Mouse (Mus musculus) A20 (cell line): Measurements from ENCODE around the gene Ubr4.
"Not testable (repeated sequence)": the region's sequence is repeated elsewhere in the genome, so short reads cannot be mapped to it uniquely, and the experiment has no call there.

Experiments
- DNase-seq: peaks from one replicate; pipeline ENCODE4 v3.0.0-alpha.2; 2011; ENCODE audit warnings: low read depth, low spot score

The Ubr4 gene

GRCm38 (mm10) chr4:139484496-139484895 lies 132.1 kb downstream of the Ubr4 start:
- DNase-seq = no peak

GRCm38 (mm10) chr4:139487085-139487484 lies 134.7 kb downstream of the Ubr4 start:
- DNase-seq = no peak

DNA sequence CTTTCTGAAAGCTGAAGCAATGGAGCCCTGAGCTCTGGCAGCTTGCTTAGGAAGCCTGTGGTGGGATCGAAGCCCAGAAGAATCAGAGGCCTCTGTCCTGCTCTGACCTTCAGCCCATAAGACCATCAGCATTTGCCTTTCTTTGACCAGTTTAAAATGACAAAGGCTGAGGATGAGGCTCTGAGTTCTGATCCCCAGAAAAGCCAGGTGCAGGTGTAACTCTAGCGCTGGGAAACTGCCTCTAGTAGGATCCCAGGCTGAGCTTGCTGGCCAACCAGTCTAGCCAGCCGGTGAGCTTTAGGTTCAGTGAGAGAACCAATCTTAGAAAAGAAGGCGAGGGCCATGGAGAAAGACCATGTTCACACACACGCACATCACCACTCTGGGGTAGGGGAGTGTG lies 135.9 kb downstream of the Ubr4 start:
- DNase-seq = no peak

- DNase-seq = no peak
These were observed 137.5 kb downstream of the Ubr4 start for GRCm38 (mm10) chr4:139489946-139490345.

DNA sequence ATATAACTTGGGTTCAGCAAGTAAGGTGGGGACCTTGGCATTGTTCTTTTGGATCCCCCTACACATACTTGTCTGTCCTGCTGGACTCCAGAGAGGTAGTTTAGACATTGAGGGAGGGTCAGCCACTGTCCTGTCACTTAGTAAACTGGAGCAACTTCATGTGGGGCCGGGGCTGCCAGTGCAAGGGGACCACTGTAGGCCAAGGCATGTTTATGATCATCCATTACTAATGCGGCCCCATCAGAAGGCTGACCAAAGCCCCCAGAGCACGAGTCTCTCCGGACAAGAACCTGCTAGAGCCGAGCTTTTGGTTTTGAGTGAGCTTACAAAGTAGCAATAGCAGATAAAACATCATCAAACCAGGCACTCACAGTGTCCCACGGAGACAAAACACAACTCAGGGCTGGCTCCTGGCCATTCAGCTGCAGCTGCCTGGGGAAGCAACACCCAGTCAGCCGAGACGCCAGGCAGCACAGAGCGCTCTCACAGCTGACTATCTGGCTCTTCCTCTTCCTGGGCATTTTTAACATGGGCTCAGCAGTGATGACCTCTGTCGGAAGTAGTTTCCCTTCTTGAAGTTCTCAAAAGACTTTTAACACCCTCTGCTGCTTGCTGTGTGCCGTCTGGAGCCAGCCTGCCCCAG lies 138.1 kb downstream of the Ubr4 start:
- no peak for DNase-seq

- DNase-seq = no peak
These were observed 139.2 kb downstream of the Ubr4 start for GRCm38 (mm10) chr4:139491541-139492170.

DNA sequence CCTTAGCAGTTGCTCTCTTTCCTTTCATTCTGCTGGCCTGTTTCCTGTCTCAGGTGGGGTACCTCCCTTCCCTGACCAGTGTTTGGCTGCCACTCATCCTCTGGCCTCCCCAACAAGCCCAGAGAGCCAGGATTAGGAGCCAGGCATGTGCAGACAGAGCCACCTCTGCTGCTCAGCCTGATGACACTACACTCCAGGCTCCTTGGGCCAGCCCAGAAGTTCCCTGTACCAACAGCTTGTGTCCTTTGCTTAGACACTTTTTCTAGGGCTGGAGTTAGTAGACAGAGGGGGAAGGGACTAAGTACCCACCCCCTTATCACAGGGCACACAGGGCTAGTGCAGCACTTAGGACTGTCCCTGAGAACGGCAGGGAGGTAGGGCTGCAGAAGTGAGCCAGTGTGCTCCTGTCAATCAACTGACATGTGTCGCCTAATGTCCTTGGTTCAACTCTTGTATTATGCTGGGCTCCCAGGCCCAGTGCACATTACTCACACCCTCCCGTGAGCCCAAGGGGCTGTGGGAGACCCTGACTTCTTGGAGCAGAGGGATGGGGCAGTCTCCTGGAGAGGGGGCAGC lies 139.9 kb downstream of the Ubr4 start:
- no peak for DNase-seq

GRCm38 (mm10) chr4:139493227-139494025 lies 141.0 kb downstream of the Ubr4 start:
- no peak for DNase-seq

DNA sequence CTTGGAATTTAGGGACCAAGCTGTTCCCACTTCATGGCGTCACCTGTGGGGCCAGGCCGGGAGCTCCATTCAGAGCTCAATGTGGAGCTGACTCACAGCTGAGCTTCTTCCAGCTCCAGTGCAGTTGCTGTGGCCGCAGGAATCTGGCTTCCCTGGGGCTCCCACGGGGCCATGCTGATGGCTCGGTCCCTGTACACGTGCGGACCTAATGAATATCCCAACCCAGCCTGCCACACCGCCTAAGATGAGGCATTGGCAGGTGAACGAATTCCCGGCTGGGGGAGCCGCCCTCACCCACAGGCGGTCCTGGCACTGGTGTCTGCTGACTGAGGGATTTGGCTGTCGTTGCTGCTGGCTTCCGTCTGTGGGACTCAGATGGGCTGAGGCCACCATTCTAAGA lies 148.4 kb downstream of the Ubr4 start:
- no peak for DNase-seq

DNA sequence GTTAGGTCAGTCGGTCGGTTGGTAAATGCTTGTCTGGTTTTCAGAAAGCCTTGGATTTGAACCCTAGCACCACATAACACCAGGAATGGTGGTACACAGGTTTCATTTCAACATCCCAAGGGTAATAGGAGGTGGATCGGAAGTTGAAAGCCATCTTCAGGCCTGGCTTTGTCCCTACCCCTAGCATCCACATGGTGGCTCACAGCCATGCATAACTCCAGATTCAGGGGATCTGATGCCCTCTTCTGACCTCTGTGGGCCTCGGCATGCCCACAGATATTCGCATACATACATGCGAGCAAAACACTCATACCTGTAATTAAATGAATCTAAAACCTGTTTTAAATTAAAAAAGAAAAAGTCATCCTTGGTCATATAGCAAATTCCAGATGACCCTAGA lies 149.3 kb downstream of the Ubr4 start:
- DNase-seq = no peak

DNA sequence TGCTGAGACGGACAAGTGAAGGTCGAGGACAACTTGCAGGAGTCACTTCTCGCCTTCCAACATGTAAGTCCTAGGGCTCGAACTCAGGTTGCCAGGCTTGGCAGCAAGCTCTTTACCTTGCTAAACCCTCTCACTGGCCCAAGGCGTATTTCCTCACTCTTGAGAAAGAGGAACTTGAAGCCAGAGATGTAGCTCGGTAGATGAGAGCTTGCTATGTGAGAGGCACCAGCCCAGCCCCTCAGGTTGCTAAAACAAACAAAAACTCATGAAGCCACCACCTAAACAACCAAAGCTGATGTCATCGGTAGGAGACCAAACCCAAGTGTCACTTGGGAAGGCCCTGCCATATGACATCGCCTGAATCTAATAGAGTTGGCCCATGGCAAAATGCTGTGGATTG lies 151.5 kb downstream of the Ubr4 start:
- peak; percentile 22 for DNase-seq

- DNase-seq = no peak
These were observed 153.3 kb downstream of the Ubr4 start for GRCm38 (mm10) chr4:139505716-139506115.

DNA sequence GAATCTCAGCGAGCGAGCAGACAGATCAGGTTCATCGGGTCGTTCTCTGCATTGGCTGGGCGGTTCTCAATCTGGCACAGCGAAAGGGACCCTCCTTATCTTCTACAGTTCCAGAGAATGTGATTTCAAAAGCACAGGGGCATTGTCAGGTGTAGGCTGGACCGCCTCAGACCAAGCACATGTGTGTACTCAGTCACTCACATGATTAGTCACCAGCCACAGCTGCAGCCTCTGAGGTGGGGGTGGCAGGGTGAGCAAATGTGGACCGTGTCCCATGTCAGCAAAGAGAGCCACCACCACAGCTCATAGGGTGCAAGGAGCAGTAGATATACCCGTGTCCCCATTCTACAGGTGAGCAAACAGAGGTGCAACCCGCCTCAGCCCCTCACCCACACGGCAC lies 154.3 kb downstream of the Ubr4 start:
- no peak for DNase-seq

DNA sequence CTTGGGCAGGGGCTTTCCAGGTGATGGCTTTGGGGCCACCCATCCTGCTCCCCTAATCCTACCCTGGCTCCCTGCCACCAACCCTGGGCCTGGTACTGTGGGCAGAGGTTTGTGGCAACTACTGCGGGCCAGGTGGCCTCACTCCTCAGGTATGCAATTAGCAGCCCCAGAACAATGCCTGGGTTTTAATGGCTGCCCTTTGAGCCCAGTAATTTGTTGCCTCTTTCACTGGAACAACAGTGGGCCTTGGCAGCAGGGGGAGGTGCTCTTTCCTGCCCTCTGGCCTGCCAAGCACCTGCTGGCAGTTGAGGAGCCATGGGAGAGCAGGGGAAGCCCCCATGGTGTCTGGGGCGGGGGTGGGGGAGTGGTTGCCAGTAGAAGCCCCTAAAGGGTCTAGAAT lies 156.7 kb downstream of the Ubr4 start:
- DNase-seq = no peak

GRCm38 (mm10) chr4:139511557-139511956 lies 159.1 kb downstream of the Ubr4 start:
- DNase-seq = no peak

GRCm38 (mm10) chr4:139512985-139513384 lies 160.6 kb downstream of the Ubr4 start:
- no peak for DNase-seq

DNA sequence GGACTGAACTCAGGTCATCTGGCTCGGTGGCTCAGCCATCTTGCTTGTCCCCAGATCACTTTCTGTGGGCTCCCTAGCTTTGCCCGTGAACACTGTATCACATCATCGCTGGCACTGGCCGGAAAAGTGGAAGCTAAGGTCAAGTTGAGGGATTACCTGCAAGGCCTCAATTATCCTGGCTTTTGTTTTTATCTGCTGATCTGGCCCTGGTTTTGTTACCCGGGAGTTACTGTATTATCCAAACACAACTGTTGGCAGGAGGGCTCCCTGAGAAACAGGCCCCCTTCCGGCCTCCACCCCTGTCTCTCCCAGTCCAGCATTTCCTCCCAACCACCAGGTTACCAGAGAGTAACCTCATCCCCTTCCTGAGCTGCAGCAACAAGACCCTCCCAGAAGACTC lies 166.8 kb downstream of the Ubr4 start:
- DNase-seq = no peak

DNA sequence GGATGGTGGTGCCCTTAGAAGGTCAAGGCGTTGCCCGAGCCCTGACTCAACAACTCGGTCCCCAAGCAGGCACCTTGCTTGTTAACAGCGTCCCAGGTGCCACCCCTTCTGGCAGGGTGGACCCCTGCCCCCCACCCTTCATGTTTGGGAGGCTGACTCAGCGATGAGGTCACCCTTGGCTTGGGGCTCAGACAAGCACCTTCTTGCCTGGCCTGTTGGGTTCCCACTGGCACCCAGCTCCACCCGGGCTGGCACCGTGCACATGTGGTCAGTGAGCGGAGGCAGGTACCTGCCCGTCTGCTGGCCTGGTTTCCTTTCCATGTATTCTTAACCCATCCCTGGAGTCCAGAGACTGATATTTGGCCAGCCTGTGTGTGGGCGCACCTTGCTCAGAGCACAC lies 169.5 kb downstream of the Ubr4 start:
- DNase-seq = no peak

DNA sequence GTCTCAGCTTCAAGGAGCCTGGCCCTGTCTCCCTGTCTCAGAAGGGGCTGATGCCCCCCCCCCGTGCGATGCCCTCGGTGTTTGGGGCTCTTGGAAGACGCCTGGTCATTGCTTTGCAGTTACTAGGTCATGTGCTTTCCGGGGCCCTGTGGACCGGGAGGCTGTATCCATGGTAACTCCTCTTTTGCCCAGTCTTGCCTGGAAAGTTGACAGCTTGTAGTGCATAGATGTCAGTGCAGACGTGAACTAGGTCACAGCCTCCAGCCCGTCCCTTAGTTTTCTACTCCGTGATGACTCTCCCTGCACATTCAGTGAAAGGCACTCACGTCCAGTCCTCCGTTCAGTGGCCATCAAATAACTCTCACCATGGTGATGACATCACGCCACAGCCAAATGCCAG lies 174.1 kb downstream of the Ubr4 start:
- no peak for DNase-seq

DNA sequence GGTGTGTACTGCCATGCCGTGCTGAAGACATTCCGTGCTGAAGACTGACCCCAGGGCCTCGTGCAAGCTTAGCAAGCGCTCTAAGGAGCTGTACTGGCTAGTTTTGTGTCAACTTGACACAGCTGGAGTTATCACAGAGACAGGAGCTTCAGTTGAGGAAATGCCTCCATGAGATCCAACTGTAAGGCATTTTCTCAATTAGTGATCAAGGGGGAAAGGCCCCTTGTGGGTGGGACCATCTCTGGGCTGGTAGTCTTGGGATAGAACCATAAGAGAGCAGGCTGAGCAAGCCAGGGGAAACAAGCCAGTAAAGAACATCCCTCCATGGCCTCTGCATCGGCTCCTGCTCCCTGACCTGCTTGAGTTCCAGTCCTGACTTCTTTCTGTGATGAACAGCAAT lies 177.8 kb downstream of the Ubr4 start, which contains the start of gene Iffo2:
Gene Iffo2 (plus strand): TSS at position 301 of the 400 bp plus-strand sequence.
- not testable (repeated sequence) for DNase-seq

DNA sequence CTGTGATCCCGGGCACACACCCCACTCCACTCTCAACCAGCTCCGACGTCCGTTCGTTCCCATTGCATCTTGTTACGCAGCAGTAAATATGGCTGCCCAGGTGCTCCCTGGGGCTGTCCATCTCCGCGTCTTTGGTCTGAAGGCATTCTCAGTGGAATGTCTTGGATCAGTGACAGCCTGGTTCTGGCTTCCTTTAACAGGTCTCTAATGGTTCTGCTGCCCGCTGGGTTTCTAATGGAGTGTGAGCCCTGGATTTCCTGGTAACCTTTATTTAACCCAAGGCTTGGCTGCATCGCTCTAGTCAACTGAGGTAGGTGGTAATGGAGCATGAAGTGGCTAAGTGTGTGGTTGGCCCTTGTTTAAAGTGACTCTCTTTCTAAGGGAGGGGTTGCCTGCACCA lies 179.7 kb downstream of the Ubr4 start:
- no peak for DNase-seq

DNA sequence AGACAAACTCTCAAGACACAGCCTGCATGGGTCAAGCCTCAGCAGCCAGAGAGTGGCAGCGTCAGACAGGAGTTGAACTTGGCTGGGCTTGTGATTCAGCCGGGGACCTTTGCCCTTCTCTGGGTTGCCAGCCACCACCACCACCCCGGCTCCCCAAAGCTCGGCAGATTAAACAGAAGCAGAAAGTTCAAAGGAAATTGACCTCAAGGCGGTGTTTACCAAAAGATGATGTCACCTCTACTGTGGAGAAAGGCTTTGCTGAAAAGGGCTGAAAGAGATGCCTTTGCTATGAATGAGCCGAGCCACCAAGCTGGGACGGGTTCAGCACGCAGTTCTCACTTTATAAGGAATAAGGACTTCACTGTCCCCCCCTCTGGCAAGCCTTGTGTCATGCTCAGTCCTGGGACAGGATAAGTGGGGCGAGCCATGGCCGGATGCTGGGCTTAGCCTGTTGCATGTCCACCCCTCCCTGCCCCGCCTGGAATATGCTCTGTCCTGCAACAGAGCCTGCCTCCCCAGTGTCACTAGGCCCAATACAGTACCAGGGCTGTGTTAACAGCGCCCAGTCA lies 182.8 kb downstream of the Ubr4 start:
- no peak for DNase-seq
